Mouse (Mus musculus) G1E (cell line): ENCODE results near the gene March5.

Experiments used
- CTCF ChIP-seq: IDR thresholded peaks from 2 replicates; pipeline ENCODE4 v1.5.1; 2012; ENCODE audit warnings: low read depth, low read length, inconsistent platforms, mixed read lengths
- GATA1 ChIP-seq: IDR thresholded peaks from 2 replicates; pipeline ENCODE4 v1.6.1; 2012; ENCODE audit warnings: borderline replicate concordance, low read length, inconsistent platforms, mixed read lengths
- GATA2 ChIP-seq: IDR thresholded peaks from 2 replicates; pipeline ENCODE4 v1.6.1; 2012; ENCODE audit warnings: low read depth, low read length, inconsistent platforms, borderline replicate concordance
- POLR2AphosphoS5 ChIP-seq: IDR thresholded peaks from 2 replicates; pipeline ENCODE4 v1.6.1; 2012; ENCODE audit warnings: low read depth, low read length, inconsistent platforms; ENCODE audit not compliant: insufficient replicate concordance
- TAL1 ChIP-seq: conservative IDR thresholded peaks from 2 replicates; pipeline ENCODE4 v1.6.1; 2012; ENCODE audit warnings: low read depth, low read length, inconsistent platforms, mixed read lengths

DNA sequence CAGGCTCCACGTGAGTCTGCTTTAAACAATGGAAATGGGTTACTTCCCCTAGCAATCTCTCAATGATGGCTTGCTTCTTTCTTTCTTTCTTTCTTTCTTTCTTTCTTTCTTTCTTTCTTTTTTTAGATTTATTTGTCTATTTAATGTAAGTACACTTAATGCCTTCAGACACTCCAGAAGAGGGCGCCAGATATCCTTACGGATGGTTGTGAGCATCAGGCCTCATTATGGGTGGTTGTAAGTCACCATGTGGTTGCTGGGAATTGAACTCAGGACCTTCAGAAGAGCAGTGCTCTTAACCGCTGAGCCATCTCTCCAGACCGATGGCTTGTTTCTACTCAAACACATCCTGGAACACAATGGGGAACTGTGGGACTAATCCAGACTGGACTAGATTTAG lies 33.9 kb downstream of the March5 start:
- TF ChIP-seq CTCF (no peak), TAL1 (no peak), GATA1 (no peak), POLR2AphosphoS5 (no peak), GATA2 (no peak)
